Mouse (Mus musculus): ENCODE results near the gene Zfp651. TPM values are rescaled to one million over a fixed set of nuclear protein-coding genes. Genes with fewer than 3 reads are reported as not detected.
A peak's percentile ranks its signal among the peaks of the same experiment; 100 is the strongest.

Zfp651 gene
- total RNA-seq, 1 experiment: 8.0 TPM

- H3K36me3 ChIP-seq (ENCODE audit: control insufficient read depth, insufficient read depth, low read length, poor library complexity, severe bottlenecking): peaks cover 19% of the 10 kb centered on the region
- TF ChIP-seq ZC3H11A (IDR thresholded peaks at IDR 0.05; ENCODE audit: borderline replicate concordance, low read depth, low read length) (no peak), CHD2 (IDR thresholded peaks at IDR 0.05; ENCODE audit: low read depth, low read length) (no peak), ZNF384 (IDR thresholded peaks at IDR 0.05; ENCODE audit: low read depth, low read length) (no peak), HCFC1 (IDR thresholded peaks at IDR 0.05; ENCODE audit: borderline replicate concordance, insufficient read depth, low read length) (no peak), MAFK (IDR thresholded peaks at IDR 0.05; ENCODE audit: insufficient read depth, low read depth, low read length) (no peak)
- no peaks in the 10 kb centered on the region for H3K9me3 ChIP-seq (ENCODE audit: control insufficient read depth, insufficient read depth, low read depth, low read length)
- H3K4me1 ChIP-seq (ENCODE audit: control insufficient read depth in 2 of 2, insufficient read depth in 2 of 2, low read length in 2 of 2, poor library complexity in 1 of 2): peaks cover 0 to 21% of the 10 kb centered on the region in 2 experiments; a peak in 2 of 4 replicates
- DNase-seq (ENCODE audit: low read depth, low spot score): no peak
- H3K27ac ChIP-seq (ENCODE audit: insufficient read depth, low read depth, low read length, poor library complexity, severe bottlenecking): no peak overlapping the region
- H3K9ac ChIP-seq (ENCODE audit: insufficient read depth, low read depth, low read length, poor library complexity, severe bottlenecking): no peak overlapping the region
- H3K4me3 ChIP-seq (ENCODE audit: insufficient read depth in 1 of 2, low read depth in 1 of 2, low read length in 2 of 2, poor library complexity in 1 of 2, severe bottlenecking in 1 of 2): no peak overlapping the region
- in situ Hi-C loops (cut with MboI; ENCODE audit: low sequenced_read_pairs in 2 of 2, unreplicated experiment in 2 of 2): no loop called here
These were observed 2.3 kb upstream of the Zfp651 start for GRCm38 (mm10) chr9:121756785-121757184.

- TF ChIP-seq ZC3H11A (IDR thresholded peaks at IDR 0.05; ENCODE audit: borderline replicate concordance, low read depth, low read length): no peak
- TF ChIP-seq MAFK (IDR thresholded peaks at IDR 0.05; ENCODE audit: insufficient read depth, low read depth, low read length): no peak
- TF ChIP-seq HCFC1 (IDR thresholded peaks at IDR 0.05; ENCODE audit: borderline replicate concordance, insufficient read depth, low read length): no peak
- TF ChIP-seq ZNF384 (IDR thresholded peaks at IDR 0.05; ENCODE audit: low read depth, low read length): no peak
- TF ChIP-seq CHD2 (IDR thresholded peaks at IDR 0.05; ENCODE audit: low read depth, low read length): no peak
- no peak for DNase-seq (ENCODE audit: low read depth, low spot score)
- in situ Hi-C loops (cut with MboI; ENCODE audit: low sequenced_read_pairs in 2 of 2, unreplicated experiment in 2 of 2): no loop called here
- Histone ChIP-seq H3K4me3 (ENCODE audit: insufficient read depth in 1 of 2, low read depth in 1 of 2, low read length in 2 of 2, poor library complexity in 1 of 2, severe bottlenecking in 1 of 2) (no peak overlapping the region), H3K4me1 (ENCODE audit: control insufficient read depth in 2 of 2, insufficient read depth in 2 of 2, low read length in 2 of 2, poor library complexity in 1 of 2) (peaks cover 0 to 23% of the 10 kb centered on the region in 2 experiments; a peak in 2 of 4 replicates), H3K9me3 (ENCODE audit: control insufficient read depth, insufficient read depth, low read depth, low read length) (no peaks in the 10 kb centered on the region), H3K9ac (ENCODE audit: insufficient read depth, low read depth, low read length, poor library complexity, severe bottlenecking) (no peak overlapping the region), H3K27ac (ENCODE audit: insufficient read depth, low read depth, low read length, poor library complexity, severe bottlenecking) (no peak overlapping the region), H3K36me3 (ENCODE audit: control insufficient read depth, insufficient read depth, low read length, poor library complexity, severe bottlenecking) (peaks cover 18% of the 10 kb centered on the region)
These were observed 1.7 kb upstream of the Zfp651 start for GRCm38 (mm10) chr9:121757432-121757831.

GRCm38 (mm10) chr9:121757835-121758814, 1.0 kb upstream of the Zfp651 start:
- in situ Hi-C loops (cut with MboI; ENCODE audit: low sequenced_read_pairs in 2 of 2, unreplicated experiment in 2 of 2): no loop called here
- no peaks in the 10 kb centered on the region for H3K9me3 ChIP-seq (ENCODE audit: control insufficient read depth, insufficient read depth, low read depth, low read length)
- no peak for TF ChIP-seq CHD2 (IDR thresholded peaks at IDR 0.05; ENCODE audit: low read depth, low read length)
- no peak for TF ChIP-seq ZNF384 (IDR thresholded peaks at IDR 0.05; ENCODE audit: low read depth, low read length)
- no peak for TF ChIP-seq MAFK (IDR thresholded peaks at IDR 0.05; ENCODE audit: insufficient read depth, low read depth, low read length)
- no peak for TF ChIP-seq ZC3H11A (IDR thresholded peaks at IDR 0.05; ENCODE audit: borderline replicate concordance, low read depth, low read length)
- no peak for TF ChIP-seq HCFC1 (IDR thresholded peaks at IDR 0.05; ENCODE audit: borderline replicate concordance, insufficient read depth, low read length)
- DNase-seq (ENCODE audit: low read depth, low spot score): no peak
- no peak overlapping the region for H3K9ac ChIP-seq (ENCODE audit: insufficient read depth, low read depth, low read length, poor library complexity, severe bottlenecking)
- peaks cover 14% of the 10 kb centered on the region for H3K36me3 ChIP-seq (ENCODE audit: control insufficient read depth, insufficient read depth, low read length, poor library complexity, severe bottlenecking)
- H3K27ac ChIP-seq (ENCODE audit: insufficient read depth, low read depth, low read length, poor library complexity, severe bottlenecking): no peak overlapping the region
- H3K4me3 ChIP-seq (ENCODE audit: insufficient read depth in 1 of 2, low read depth in 1 of 2, low read length in 2 of 2, poor library complexity in 1 of 2, severe bottlenecking in 1 of 2): peak overlapping the region in 1 of 2 experiments; percentile 77; a peak in 1 of 4 replicates
- peaks cover 0 to 23% of the 10 kb centered on the region in 2 experiments; a peak in 2 of 4 replicates for H3K4me1 ChIP-seq (ENCODE audit: control insufficient read depth in 2 of 2, insufficient read depth in 2 of 2, low read length in 2 of 2, poor library complexity in 1 of 2)

- Histone ChIP-seq H3K4me1 (ENCODE audit: control insufficient read depth in 2 of 2, insufficient read depth in 2 of 2, low read length in 2 of 2, poor library complexity in 1 of 2) (peaks cover 0 to 29% of the 10 kb centered on the region in 2 experiments; a peak in 2 of 4 replicates), H3K27ac (ENCODE audit: insufficient read depth, low read depth, low read length, poor library complexity, severe bottlenecking) (peak overlapping the region; percentile 7; the same call in 1 of the 2 replicates), H3K9me3 (ENCODE audit: control insufficient read depth, insufficient read depth, low read depth, low read length) (no peaks in the 10 kb centered on the region), H3K4me3 (ENCODE audit: insufficient read depth in 1 of 2, low read depth in 1 of 2, low read length in 2 of 2, poor library complexity in 1 of 2, severe bottlenecking in 1 of 2) (peak overlapping the region; percentile 73 to 77), H3K36me3 (ENCODE audit: control insufficient read depth, insufficient read depth, low read length, poor library complexity, severe bottlenecking) (peaks cover 9% of the 10 kb centered on the region), H3K9ac (ENCODE audit: insufficient read depth, low read depth, low read length, poor library complexity, severe bottlenecking) (peak overlapping the region; percentile 84)
- in situ Hi-C loops (cut with MboI; ENCODE audit: low sequenced_read_pairs in 2 of 2, unreplicated experiment in 2 of 2): no loop called here
- TF ChIP-seq MAFK (IDR thresholded peaks at IDR 0.05; ENCODE audit: insufficient read depth, low read depth, low read length) (no peak), HCFC1 (IDR thresholded peaks at IDR 0.05; ENCODE audit: borderline replicate concordance, insufficient read depth, low read length) (no peak), ZC3H11A (IDR thresholded peaks at IDR 0.05; ENCODE audit: borderline replicate concordance, low read depth, low read length) (no peak), CHD2 (IDR thresholded peaks at IDR 0.05; ENCODE audit: low read depth, low read length) (no peak), ZNF384 (IDR thresholded peaks at IDR 0.05; ENCODE audit: low read depth, low read length) (no peak)
- DNase-seq (ENCODE audit: low read depth, low spot score): no peak
These were observed 1.4 kb downstream of the Zfp651 start for GRCm38 (mm10) chr9:121760271-121761090.
